Mouse (Mus musculus): ENCODE measurements around the gene D430042O09Rik. TPM values are rescaled to one million over a fixed set of nuclear protein-coding genes. Genes with fewer than 3 reads are reported as not detected.

The D430042O09Rik gene
- polyA plus RNA-seq, 1 experiment from 2014 or later, result 11.1 TPM

Other genes with a start within 250 kb of the D430042O09Rik start
- 121 and 123 TPM in 2 replicates for gene Nsmce1, start 216.3 kb upstream of the D430042O09Rik start, polyA plus RNA-seq (2016; fragmentation: Nextera tagmentation; extraction: Ambion mirVana)
- 5.3 and 6.3 TPM in 2 replicates for gene Il4ra, start 155.8 kb upstream of the D430042O09Rik start, polyA plus RNA-seq (2016; fragmentation: Nextera tagmentation; extraction: Ambion mirVana)
- gene Il21r, start 104.5 kb upstream of the D430042O09Rik start, polyA plus RNA-seq (2016; fragmentation: Nextera tagmentation; extraction: Ambion mirVana), result 0.09 and 0.17 TPM in 2 replicates
- gene Gtf3c1, start 108 bp upstream of the D430042O09Rik start, polyA plus RNA-seq (2016; fragmentation: Nextera tagmentation; extraction: Ambion mirVana), result 47.5 and 47.6 TPM in 2 replicates